In the genomic region with DNA sequence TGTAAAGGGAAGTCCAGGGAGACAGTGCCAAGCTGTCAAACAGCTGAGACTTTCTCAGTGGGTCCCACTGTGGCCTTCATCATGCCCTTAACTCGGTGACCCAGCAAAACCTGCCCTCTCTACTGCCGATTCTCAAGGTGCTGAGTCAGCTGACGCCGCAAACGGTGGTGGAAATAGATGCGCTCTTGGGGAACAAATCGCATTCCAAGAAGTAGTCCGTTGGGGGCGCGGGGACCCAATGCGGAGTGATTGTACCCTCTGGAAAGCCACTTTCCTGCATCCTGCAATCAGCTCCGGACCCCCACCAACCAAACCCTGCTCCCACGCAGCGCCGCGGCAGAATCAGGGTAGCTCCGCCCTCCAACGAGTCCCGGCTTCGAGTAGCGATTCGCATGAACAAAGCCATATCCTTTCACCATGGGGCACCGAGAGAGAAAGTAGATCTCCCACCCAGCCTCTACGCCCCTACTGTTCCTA, we compare ENCODE assay signal across 8 mouse cellular contexts. TPM values are rescaled to one million over a fixed set of nuclear protein-coding genes. Genes with fewer than 3 reads are reported as not detected.
DNase-seq lines count a peak whose midpoint lies in the region; ATAC-seq and TF ChIP-seq lines count a peak whose summit lies in the region.

No protein-coding gene starts in this region.

- peak; percentile 64 to 72 for DNase-seq in heart, adult 9 months (ENCODE audit: low spot score in 2 of 2)
- peak; percentile 53 to 64 for DNase-seq in kidney, adult 8-10 months
- peak; percentile 40 for DNase-seq in skeletal muscle tissue, adult 2 months (ENCODE audit: low read depth, low spot score)
- DNase-seq in c-Kit-positive CD71-positive TER-119-positive erythroid progenitor cells, embryonic 14.5 days (ENCODE audit: low spot score): no peak

- peak; percentile 77; the same call in 1 of the 2 replicates for ATAC-seq in embryonic facial prominence, embryonic 15.5 days (ENCODE audit: insufficient number of reproducible peaks, low FRiP score, low TSS enrichment, low read depth)
- ATAC-seq in limb, embryonic 12.5 days (ENCODE audit: insufficient number of reproducible peaks, insufficient read depth, low FRiP score, low TSS enrichment, low read depth): peak; percentile 63
- peak; percentile 54; the same call in 1 of the 2 replicates for ATAC-seq in midbrain, embryonic 12.5 days (ENCODE audit: low FRiP score, low read depth)

- TF ChIP-seq CTCF in bone marrow macrophage, adult 2 months (IDR thresholded peaks at IDR 0.05; ENCODE audit: low read depth, low read length): no peak

- WGBS in embryonic facial prominence, embryonic 15.5 days: 2% methylated on average over 24 of the region's 24 CpGs
- 1% methylated on average over 24 of the region's 24 CpGs for WGBS in limb, embryonic 12.5 days
- WGBS in midbrain, embryonic 12.5 days: 3% methylated on average over 24 of the region's 24 CpGs

- no peaks in the 10 kb centered on the region for H3K36me3 ChIP-seq in embryonic facial prominence, embryonic 15.5 days
- H3K36me3 ChIP-seq in limb, embryonic 12.5 days: no peaks in the 10 kb centered on the region
- H3K36me3 ChIP-seq in midbrain, embryonic 12.5 days: no peaks in the 10 kb centered on the region

- H3K27me3 ChIP-seq in embryonic facial prominence, embryonic 15.5 days: peaks cover 16% of the 10 kb centered on the region
- H3K27me3 ChIP-seq in limb, embryonic 12.5 days: peaks cover 24% of the 10 kb centered on the region
- peaks cover 39% of the 10 kb centered on the region for H3K27me3 ChIP-seq in midbrain, embryonic 12.5 days

- H3K4me1 ChIP-seq in bone marrow macrophage, adult 2 months (ENCODE audit: control insufficient read depth, insufficient read depth, low read length): peaks cover 10% of the 10 kb centered on the region; the same call in 1 of the 2 replicates
- H3K4me1 ChIP-seq in embryonic facial prominence, embryonic 15.5 days: peaks cover 25% of the 10 kb centered on the region
- H3K4me1 ChIP-seq in limb, embryonic 12.5 days (replicated peaks): peaks cover 25% of the 10 kb centered on the region
- H3K4me1 ChIP-seq in midbrain, embryonic 12.5 days: peaks cover 7% of the 10 kb centered on the region; the same call in 1 of the 2 replicates

- H3K9me3 ChIP-seq in embryonic facial prominence, embryonic 15.5 days (replicated peaks): no peaks in the 10 kb centered on the region
- H3K9me3 ChIP-seq in limb, embryonic 12.5 days: no peaks in the 10 kb centered on the region
- no peaks in the 10 kb centered on the region for H3K9me3 ChIP-seq in midbrain, embryonic 12.5 days

- no peak for TF ChIP-seq POLR2A in bone marrow macrophage, adult 2 months (IDR thresholded peaks at IDR 0.05; ENCODE audit: borderline replicate concordance, low read depth, low read length)

- peak overlapping the region; percentile 64 for H3K4me3 ChIP-seq in bone marrow macrophage, adult 2 months (ENCODE audit: insufficient read depth, low read length)
- H3K4me3 ChIP-seq in embryonic facial prominence, embryonic 15.5 days (replicated peaks): peak overlapping the region; percentile 58
- peak overlapping the region; percentile 43 for H3K4me3 ChIP-seq in limb, embryonic 12.5 days (replicated peaks)
- peak overlapping the region; percentile 43 for H3K4me3 ChIP-seq in midbrain, embryonic 12.5 days

- peak overlapping the region; percentile 61 for H3K4me2 ChIP-seq in embryonic facial prominence, embryonic 15.5 days (replicated peaks)
- H3K4me2 ChIP-seq in limb, embryonic 12.5 days: peak overlapping the region; percentile 63
- peak overlapping the region; percentile 57 for H3K4me2 ChIP-seq in midbrain, embryonic 12.5 days (replicated peaks)

- no peak overlapping the region for H3K27ac ChIP-seq in bone marrow macrophage, adult 2 months (ENCODE audit: insufficient read depth, low read depth, low read length)
- H3K27ac ChIP-seq in embryonic facial prominence, embryonic 15.5 days (replicated peaks): peak overlapping the region; percentile 79
- peak overlapping the region; percentile 85 for H3K27ac ChIP-seq in limb, embryonic 12.5 days
- peak overlapping the region; percentile 36 for H3K27ac ChIP-seq in midbrain, embryonic 12.5 days (replicated peaks)

- H3K9ac ChIP-seq in embryonic facial prominence, embryonic 15.5 days: peak overlapping the region; percentile 45
- H3K9ac ChIP-seq in limb, embryonic 12.5 days (replicated peaks): peak overlapping the region; percentile 49
- H3K9ac ChIP-seq in midbrain, embryonic 12.5 days (replicated peaks): peak overlapping the region; percentile 54

RNA-seq across cellular contexts. Expression of gene Kcnab3, which starts 5.9 kb away (rescaled TPM):
- 0.43 and 0.88 TPM in 2 replicates for polyA plus RNA-seq in bone marrow macrophage, adult 2 months (2012; ENCODE audit: insufficient read depth, insufficient read length, missing spikeins)
- 2.8 and 3.0 TPM in 2 replicates for polyA plus RNA-seq in embryonic facial prominence, embryonic 15.5 days (2015; fragmentation: Nextera tagmentation; extraction: Ambion mirVana)
- 1.9 and 2.5 TPM in 2 replicates for polyA plus RNA-seq in limb, embryonic 12.5 days (2016; fragmentation: Nextera tagmentation; extraction: Ambion mirVana)
- 4.4 and 4.5 TPM in 2 replicates for polyA plus RNA-seq in midbrain, embryonic 12.5 days (2016; fragmentation: Nextera tagmentation; extraction: Ambion mirVana)

RNA-seq across cellular contexts. Expression of gene Trappc1, which starts 8.2 kb away (rescaled TPM):
- 109 and 110 TPM in 2 replicates for polyA plus RNA-seq in bone marrow macrophage, adult 2 months (2012; ENCODE audit: insufficient read depth, insufficient read length, missing spikeins)
- 150 and 156 TPM in 2 replicates for polyA plus RNA-seq in embryonic facial prominence, embryonic 15.5 days (2015; fragmentation: Nextera tagmentation; extraction: Ambion mirVana)
- 136 and 151 TPM in 2 replicates for polyA plus RNA-seq in limb, embryonic 12.5 days (2016; fragmentation: Nextera tagmentation; extraction: Ambion mirVana)
- 186 and 187 TPM in 2 replicates for polyA plus RNA-seq in midbrain, embryonic 12.5 days (2016; fragmentation: Nextera tagmentation; extraction: Ambion mirVana)

RNA-seq across cellular contexts. Expression of gene Rnf227, which starts 8.3 kb away (rescaled TPM):
- polyA plus RNA-seq in bone marrow macrophage, adult 2 months (2012; ENCODE audit: insufficient read depth, insufficient read length, missing spikeins): 4.6 and 4.8 TPM in 2 replicates
- 24.5 and 24.7 TPM in 2 replicates for polyA plus RNA-seq in embryonic facial prominence, embryonic 15.5 days (2015; fragmentation: Nextera tagmentation; extraction: Ambion mirVana)
- 23.7 and 28.2 TPM in 2 replicates for polyA plus RNA-seq in limb, embryonic 12.5 days (2016; fragmentation: Nextera tagmentation; extraction: Ambion mirVana)
- 48.4 and 50.5 TPM in 2 replicates for polyA plus RNA-seq in midbrain, embryonic 12.5 days (2016; fragmentation: Nextera tagmentation; extraction: Ambion mirVana)

RNA-seq across cellular contexts. Expression of gene Cntrob, which starts 8.4 kb away (rescaled TPM):
- 15.4 and 16.8 TPM in 2 replicates for polyA plus RNA-seq in bone marrow macrophage, adult 2 months (2012; ENCODE audit: insufficient read depth, insufficient read length, missing spikeins)
- 22.6 and 27.8 TPM in 2 replicates for polyA plus RNA-seq in embryonic facial prominence, embryonic 15.5 days (2015; fragmentation: Nextera tagmentation; extraction: Ambion mirVana)
- 36.0 and 37.2 TPM in 2 replicates for polyA plus RNA-seq in limb, embryonic 12.5 days (2016; fragmentation: Nextera tagmentation; extraction: Ambion mirVana)
- 40.1 and 45.6 TPM in 2 replicates for polyA plus RNA-seq in midbrain, embryonic 12.5 days (2016; fragmentation: Nextera tagmentation; extraction: Ambion mirVana)

RNA-seq across cellular contexts. Expression of gene Chd3, which starts 37.2 kb away (rescaled TPM):
- polyA plus RNA-seq in bone marrow macrophage, adult 2 months (2012; ENCODE audit: insufficient read depth, insufficient read length, missing spikeins): 134 and 137 TPM in 2 replicates
- polyA plus RNA-seq in embryonic facial prominence, embryonic 15.5 days (2015; fragmentation: Nextera tagmentation; extraction: Ambion mirVana): 88.3 and 91.8 TPM in 2 replicates
- polyA plus RNA-seq in limb, embryonic 12.5 days (2016; fragmentation: Nextera tagmentation; extraction: Ambion mirVana): 121 and 124 TPM in 2 replicates
- 78.7 and 88.5 TPM in 2 replicates for polyA plus RNA-seq in midbrain, embryonic 12.5 days (2016; fragmentation: Nextera tagmentation; extraction: Ambion mirVana)
